Mouse (Mus musculus) heart, postnatal 0 days (tissue): ENCODE measurements at regions not wholly inside any gene's neighbourhood (a gene's known extent, or its start where the extent isn't known, plus 50 kb on each side); places are given as distances from the start of the nearest gene placed in this dataset.

Experiments
- CTCF ChIP-seq: IDR thresholded peaks from 2 replicates; pipeline ENCODE4 v1.5.1; 2016; ENCODE audit warnings: antibody characterized with exemption, control low read depth, low read depth
- EP300 ChIP-seq: IDR thresholded peaks from 2 replicates; pipeline ENCODE4 v1.6.1; 2016; ENCODE audit warnings: antibody characterized with exemption, low read depth

DNA sequence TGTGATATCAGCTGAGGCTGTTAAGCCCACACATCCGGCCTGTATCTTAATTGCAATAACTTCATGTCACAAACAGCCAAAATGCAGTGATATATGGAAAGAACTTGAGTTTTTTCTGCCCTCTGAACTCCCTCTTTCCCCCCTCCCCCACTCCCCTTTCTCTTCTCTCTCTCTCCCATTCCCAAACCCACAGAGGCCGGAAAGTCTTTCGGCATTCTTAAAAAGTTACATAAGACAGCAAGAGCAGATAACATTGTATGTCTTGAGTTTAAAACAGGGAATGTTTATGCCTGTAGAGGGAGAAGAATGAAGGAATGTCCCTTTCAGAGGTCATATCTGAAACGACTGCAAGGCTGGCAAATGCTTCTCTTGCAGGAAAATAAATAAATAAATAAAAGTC is 154.3 kb upstream of the Phactr1 start:
- no peak for TF ChIP-seq CTCF
- no peak for TF ChIP-seq EP300
